Mouse (Mus musculus) lung, embryonic 16.5 days (tissue): Measurements from ENCODE around the gene Insig2. TPM values are rescaled to one million over a fixed set of nuclear protein-coding genes. Genes with fewer than 3 reads are reported as not detected.

Experiments
- ATAC-seq: fragments of 200-750 bp; cut with Nextera tagmentation; 2 replicates; pipeline ENCODE4 v1.8.0; 2017; ENCODE audit warnings: low read depth, mild to moderate bottlenecking, moderate library complexity
- H3K27ac ChIP-seq: fragments of 300-500 bp; sonication (generic); 2 replicates; pipeline ENCODE4 v1.5.1; 2014; ENCODE audit warnings: mild to moderate bottlenecking, control low read depth, low read length
- H3K27me3 ChIP-seq: fragments of 300-500 bp; sonication (generic); 2 replicates; pipeline ENCODE4 v1.6.1; 2014; ENCODE audit warnings: low read depth, low read length, mixed read lengths; ENCODE audit not compliant: control insufficient read depth, insufficient read depth
- H3K36me3 ChIP-seq: fragments of 300-500 bp; sonication (generic); 2 replicates; pipeline ENCODE4 v1.6.1; 2014; ENCODE audit warnings: low read length; ENCODE audit not compliant: control insufficient read depth, insufficient read depth
- H3K4me1 ChIP-seq: fragments of 300-500 bp; sonication (generic); replicated peaks from 2 replicates; pipeline ENCODE4 v1.6.1; 2014; ENCODE audit warnings: low read length, mixed read lengths; ENCODE audit not compliant: control insufficient read depth, insufficient read depth
- H3K4me2 ChIP-seq: fragments of 300-500 bp; sonication (generic); 2 replicates; pipeline ENCODE4 v1.6.1; 2014; ENCODE audit warnings: low read depth, low read length, control low read depth
- H3K4me3 ChIP-seq: fragments of 300-500 bp; sonication (generic); 2 replicates; pipeline ENCODE4 v1.5.1; 2014; ENCODE audit warnings: mild to moderate bottlenecking, low read length, control low read depth
- H3K9ac ChIP-seq: fragments of 300-500 bp; sonication (generic); 2 replicates; pipeline ENCODE4 v1.6.1; 2014; ENCODE audit warnings: low read length, control low read depth
- H3K9me3 ChIP-seq: fragments of 300-500 bp; sonication (generic); 2 replicates; pipeline ENCODE4 v1.6.1; 2016; ENCODE audit warnings: low read length; ENCODE audit not compliant: control insufficient read depth
- WGBS: fragments of 180-500 bp; shearing (Covaris S2); extraction: QIAGEN DNeasy Blood & Tissue Kit; methylation state at CpG from one replicate; pipeline ENCODE4 v1.1.7; 2014; 5-methylcytosine and 5-hydroxymethylcytosine counted together
- polyA plus RNA-seq: library from polyadenylated mRNA; unstranded; fragments of >200 nt; fragmentation: Nextera tagmentation; extraction: Ambion mirVana; gene quantifications from 2 replicates; pipeline ENCODE4 v1.2.1, GENCODE M21; 2015

Gene Insig2
- polyA plus RNA-seq, result 34.3 and 38.3 TPM in 2 replicates

DNA sequence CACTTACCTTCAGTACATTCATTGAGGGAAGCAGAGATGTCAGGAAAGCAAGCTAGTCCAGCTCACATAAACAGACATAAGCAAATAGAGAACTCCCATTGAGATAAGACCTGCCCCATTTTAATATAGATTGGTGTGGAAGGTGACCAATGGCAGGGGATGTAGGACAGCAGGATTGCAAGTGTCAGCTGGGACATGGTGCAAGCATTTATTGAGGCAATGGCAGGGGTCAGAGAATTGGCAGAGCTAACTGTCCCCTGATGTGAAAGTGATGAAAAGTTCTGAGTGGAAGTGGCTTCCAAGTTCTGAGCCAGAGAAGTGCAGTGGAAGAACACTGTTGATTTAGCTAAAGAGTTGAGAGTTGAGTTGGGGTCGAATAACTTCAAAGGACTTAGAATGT, at the start of gene Insig2:
TSS of gene Insig2 (minus strand) at position 105 of the 400 bp plus-strand sequence.
- Histone ChIP-seq H3K27ac (no peak within 1 kb of the TSS), H3K4me2 (no peak within 1 kb of the TSS), H3K9ac (no peak within 1 kb of the TSS), H3K36me3 (no peaks in the 10 kb centered on the region), H3K9me3 (no peaks in the 10 kb centered on the region), H3K4me1 (no peaks in the 10 kb centered on the region), H3K27me3 (no peaks in the 10 kb centered on the region), H3K4me3 (no peak within 1 kb of the TSS)
- 71% methylated on average over 1 of the region's 1 CpGs for WGBS
- no peak for ATAC-seq

DNA sequence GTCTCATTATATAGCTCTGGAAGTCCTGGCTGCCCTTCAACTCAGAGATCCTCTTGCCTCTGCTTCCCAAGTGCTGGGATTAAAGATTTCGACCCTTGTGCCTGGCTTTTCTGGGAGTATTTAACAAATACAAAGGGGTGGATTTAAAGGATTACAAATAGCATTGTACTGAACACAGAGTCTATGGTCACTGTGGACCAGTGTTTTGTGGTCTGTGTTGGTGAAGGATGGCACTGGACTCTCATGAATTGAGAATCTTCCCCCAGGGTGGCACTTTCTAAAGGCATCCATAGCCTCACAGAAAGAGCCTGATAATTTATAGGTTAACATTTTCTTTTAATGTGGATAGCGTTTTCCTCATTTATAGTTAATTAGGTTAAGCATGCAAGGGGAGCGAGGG, 49.2 kb upstream of the Insig2 start:
- Histone ChIP-seq H3K4me3 (no peak overlapping the region), H3K9me3 (0 out of 2 replicates have a peak, but pooled peaks cover 3% of the 10 kb centered on the region), H3K36me3 (no peaks in the 10 kb centered on the region), H3K4me2 (no peak overlapping the region), H3K27ac (no peak overlapping the region), H3K9ac (no peak overlapping the region), H3K27me3 (no peaks in the 10 kb centered on the region), H3K4me1 (no peaks in the 10 kb centered on the region)
- no peak for ATAC-seq
- 82% methylated on average over 3 of the region's 3 CpGs for WGBS

DNA sequence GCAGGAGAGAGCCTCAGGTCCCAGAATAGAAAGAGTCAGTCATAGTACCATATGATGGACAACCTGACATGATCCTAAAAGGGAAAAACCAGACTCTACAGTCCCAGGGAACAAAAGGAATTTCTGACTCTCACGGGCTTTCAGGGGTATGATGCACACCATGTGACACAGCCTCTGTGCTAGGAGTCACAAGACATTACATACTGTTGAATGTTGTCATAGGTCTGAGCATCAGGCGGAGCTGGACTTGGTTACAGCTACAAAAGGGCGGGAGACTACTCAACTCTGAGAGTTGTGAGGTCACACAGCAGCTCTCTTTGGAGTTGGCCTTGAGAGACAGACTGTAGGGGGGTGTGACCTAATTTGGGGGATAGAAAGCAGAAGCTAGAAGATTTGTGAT, 47.6 kb upstream of the Insig2 start:
- WGBS, result 70% methylated on average over 3 of the region's 3 CpGs

GRCm38 (mm10) chr1:121377901-121378300, 45.5 kb upstream of the Insig2 start:
- Histone ChIP-seq H3K4me2 (no peak overlapping the region), H3K4me3 (no peak overlapping the region), H3K9ac (no peak overlapping the region), H3K9me3 (0 out of 2 replicates have a peak, but pooled peaks cover 3% of the 10 kb centered on the region), H3K36me3 (no peaks in the 10 kb centered on the region), H3K27ac (no peak overlapping the region), H3K27me3 (no peaks in the 10 kb centered on the region), H3K4me1 (no peaks in the 10 kb centered on the region)
- no peak for ATAC-seq
- 85% methylated on average over 2 of the region's 2 CpGs for WGBS

More for the DNA sequence above, 47.6 kb upstream of the Insig2 start:
- no peaks in the 10 kb centered on the region for H3K27me3 ChIP-seq
- no peak overlapping the region for H3K27ac ChIP-seq
- H3K36me3 ChIP-seq, result no peaks in the 10 kb centered on the region
- H3K9ac ChIP-seq, result no peak overlapping the region
- ATAC-seq, result no peak
- H3K4me1 ChIP-seq, result no peaks in the 10 kb centered on the region
- H3K4me3 ChIP-seq, result no peak overlapping the region
- no peak overlapping the region for H3K4me2 ChIP-seq
- H3K9me3 ChIP-seq, result 0 out of 2 replicates have a peak, but pooled peaks cover 3% of the 10 kb centered on the region

DNA sequence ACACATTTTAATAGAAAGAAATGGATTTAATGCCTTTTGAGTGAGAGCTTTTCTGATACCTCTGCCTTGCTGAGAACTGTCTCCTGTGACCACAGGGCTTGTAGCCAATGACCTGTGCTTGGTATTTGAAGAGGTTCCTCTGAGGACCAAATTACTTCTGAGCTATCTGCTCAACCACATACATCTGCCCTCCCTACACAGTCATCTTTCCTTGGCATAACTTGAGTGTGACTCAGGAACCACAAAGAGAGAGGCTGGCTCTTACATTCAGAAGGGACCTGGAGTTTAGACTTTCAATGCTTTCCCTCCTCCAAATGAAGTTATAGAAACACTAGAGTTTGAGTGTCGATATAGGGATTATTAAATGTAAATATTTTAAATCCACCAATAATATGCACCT, 45.0 kb upstream of the Insig2 start:
- no peak for ATAC-seq

GRCm38 (mm10) chr1:121373631-121374030, 41.2 kb upstream of the Insig2 start:
- Histone ChIP-seq H3K36me3 (no peaks in the 10 kb centered on the region), H3K9me3 (0 out of 2 replicates have a peak, but pooled peaks cover under 1% of the 10 kb centered on the region), H3K9ac (no peak overlapping the region), H3K4me1 (no peaks in the 10 kb centered on the region), H3K27ac (no peak overlapping the region), H3K4me3 (no peak overlapping the region), H3K27me3 (no peaks in the 10 kb centered on the region), H3K4me2 (no peak overlapping the region)
- ATAC-seq, result no peak
- WGBS, result 48% methylated on average over 2 of the region's 2 CpGs

More for the DNA sequence above, 45.0 kb upstream of the Insig2 start:
- H3K9me3 ChIP-seq, result 0 out of 2 replicates have a peak, but pooled peaks cover 3% of the 10 kb centered on the region
- no peak overlapping the region for H3K4me2 ChIP-seq
- WGBS, result 86% methylated on average over 1 of the region's 1 CpGs
- no peaks in the 10 kb centered on the region for H3K27me3 ChIP-seq
- H3K4me1 ChIP-seq, result no peaks in the 10 kb centered on the region
- no peak overlapping the region for H3K4me3 ChIP-seq
- H3K9ac ChIP-seq, result no peak overlapping the region
- no peak overlapping the region for H3K27ac ChIP-seq
- no peaks in the 10 kb centered on the region for H3K36me3 ChIP-seq

- no peaks in the 10 kb centered on the region for H3K27me3 ChIP-seq
Observed at GRCm38 (mm10) chr1:121372656-121373055, 40.3 kb upstream of the Insig2 start.

GRCm38 (mm10) chr1:121371449-121371848, 39.1 kb upstream of the Insig2 start:
- Histone ChIP-seq H3K9me3 (no peaks in the 10 kb centered on the region), H3K36me3 (no peaks in the 10 kb centered on the region), H3K4me2 (no peak overlapping the region), H3K27ac (no peak overlapping the region), H3K4me1 (no peaks in the 10 kb centered on the region), H3K4me3 (no peak overlapping the region), H3K9ac (no peak overlapping the region), H3K27me3 (no peaks in the 10 kb centered on the region)
- WGBS, result 32% methylated on average over 12 of the region's 12 CpGs
- ATAC-seq, result no peak

More at GRCm38 (mm10) chr1:121372656-121373055, 40.3 kb upstream of the Insig2 start:
- 95% methylated on average over 1 of the region's 1 CpGs for WGBS
- Histone ChIP-seq H3K9me3 (no peaks in the 10 kb centered on the region), H3K36me3 (no peaks in the 10 kb centered on the region), H3K4me2 (no peak overlapping the region), H3K9ac (no peak overlapping the region), H3K4me1 (no peaks in the 10 kb centered on the region), H3K4me3 (no peak overlapping the region), H3K27ac (no peak overlapping the region)
- ATAC-seq, result no peak

GRCm38 (mm10) chr1:121367257-121367656, 34.9 kb upstream of the Insig2 start:
- Histone ChIP-seq H3K9ac (no peak overlapping the region), H3K27ac (no peak overlapping the region)
- no peak for ATAC-seq

GRCm38 (mm10) chr1:121360561-121360960, 28.2 kb upstream of the Insig2 start:
- Histone ChIP-seq H3K36me3 (no peaks in the 10 kb centered on the region), H3K9ac (no peak overlapping the region), H3K4me2 (no peak overlapping the region), H3K27ac (no peak overlapping the region), H3K9me3 (no peaks in the 10 kb centered on the region), H3K4me3 (no peak overlapping the region), H3K27me3 (no peaks in the 10 kb centered on the region), H3K4me1 (no peaks in the 10 kb centered on the region)
- WGBS, result 35% methylated on average over 4 of the region's 4 CpGs
- ATAC-seq, result no peak

More at GRCm38 (mm10) chr1:121367257-121367656, 34.9 kb upstream of the Insig2 start:
- Histone ChIP-seq H3K4me3 (no peak overlapping the region), H3K27me3 (no peaks in the 10 kb centered on the region), H3K36me3 (no peaks in the 10 kb centered on the region), H3K4me2 (no peak overlapping the region), H3K4me1 (no peaks in the 10 kb centered on the region), H3K9me3 (no peaks in the 10 kb centered on the region)
- WGBS, result 35% methylated on average over 9 of the region's 9 CpGs
